Mouse (Mus musculus) ovary, postnatal 14 days (tissue): ENCODE data around the gene Gm47283.
"Not testable (repeated sequence)": the region's sequence is repeated elsewhere in the genome, so short reads cannot be mapped to it uniquely, and the experiment has no call there.

Experiments
- DNase-seq: peaks from one replicate; pipeline ENCODE4 v3.0.0; 2022; ENCODE audit warnings: low spot score

Gene Gm47283

DNA sequence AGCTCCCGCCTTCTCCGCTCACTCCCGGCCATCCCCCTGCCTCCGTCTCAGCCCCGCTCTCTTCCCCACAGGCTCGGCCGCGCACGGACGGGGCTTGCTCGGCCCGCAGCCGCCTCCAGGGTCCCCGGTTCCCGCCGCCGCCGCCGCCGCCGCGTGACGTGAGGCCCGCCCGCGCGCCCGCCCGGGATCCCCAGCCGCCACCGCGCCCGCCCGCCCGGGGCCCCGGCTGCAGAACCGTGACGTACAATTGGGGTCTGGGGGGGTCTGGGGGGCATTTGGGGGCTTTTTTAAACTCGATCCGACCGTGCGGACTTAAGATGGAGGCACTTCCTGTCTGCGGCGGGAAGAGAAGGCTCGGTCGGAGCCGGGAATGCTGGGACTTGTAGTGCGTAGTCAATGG is at the start of gene Gm47283:
Gene Gm47283 (plus strand): TSS at position 301 of the 400 bp plus-strand sequence.
- not testable (repeated sequence) for DNase-seq

DNA sequence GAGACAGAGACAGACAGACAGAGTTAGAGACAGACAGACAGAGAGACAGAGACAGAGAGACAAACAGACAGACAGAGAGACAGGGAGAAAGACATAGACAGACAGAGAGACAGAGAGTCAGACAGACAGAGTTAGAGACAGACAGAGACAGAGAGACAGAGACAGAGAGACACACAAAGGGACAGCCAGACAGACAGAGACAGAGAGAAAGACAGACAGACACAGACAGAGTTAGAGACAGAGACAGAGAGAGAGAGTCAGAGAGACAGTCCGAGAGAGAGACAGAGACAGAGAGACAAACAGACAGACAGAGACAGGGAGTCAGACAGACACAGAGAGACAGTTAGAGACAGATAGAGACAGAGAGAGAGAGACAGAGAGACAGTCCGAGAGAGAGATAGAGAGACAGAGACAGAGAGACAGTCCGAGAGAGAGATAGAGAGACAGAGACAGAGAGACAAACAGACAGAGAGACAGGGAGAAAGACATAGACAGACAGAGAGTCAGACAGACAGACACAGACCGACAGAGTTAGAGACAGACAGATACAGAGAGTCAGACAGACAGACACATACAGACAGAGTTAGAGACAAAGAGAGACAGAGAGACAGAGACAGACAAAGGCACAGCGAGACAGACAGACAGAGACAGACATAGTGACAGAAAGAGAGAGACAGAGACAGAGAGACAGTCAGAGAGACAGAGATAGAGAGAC is 49.2 kb upstream of the Gm47283 start:
- not testable (repeated sequence) for DNase-seq

DNA sequence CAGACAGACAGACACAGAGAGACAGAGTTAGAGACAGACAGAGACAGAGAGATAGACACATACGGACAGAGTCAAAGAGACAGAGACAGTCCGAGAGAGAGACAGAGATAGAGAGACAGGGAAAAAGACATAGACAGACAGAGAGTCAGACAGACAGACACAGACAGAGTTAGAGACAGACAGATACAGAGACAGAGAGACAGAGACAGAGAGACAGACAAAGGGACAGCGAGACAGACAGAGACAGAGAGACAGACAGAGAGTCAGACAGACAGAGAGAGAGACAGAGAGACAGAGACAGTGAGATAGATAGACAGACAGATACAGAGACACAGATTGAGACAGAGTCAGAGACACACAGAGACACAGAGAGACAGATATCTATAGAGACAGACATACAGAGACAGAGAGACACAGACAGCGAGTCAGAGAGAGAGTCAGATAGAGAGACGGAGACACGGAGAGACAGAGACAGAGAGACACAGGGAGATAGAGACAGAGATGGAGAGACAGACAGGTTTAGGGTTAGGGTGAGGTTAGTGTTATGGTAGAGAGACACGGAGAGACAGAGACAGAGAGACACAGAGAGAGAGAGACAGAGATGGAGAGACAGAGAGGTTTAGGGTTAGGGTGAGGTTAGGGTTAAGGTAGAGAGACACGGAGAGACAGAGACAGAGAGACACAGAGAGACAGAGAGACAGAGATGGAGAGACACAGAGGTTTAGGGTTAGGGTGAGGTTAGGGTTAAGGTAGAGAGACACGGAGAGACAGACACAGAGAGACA is 48.1 kb upstream of the Gm47283 start:
- not testable (repeated sequence) for DNase-seq

DNA sequence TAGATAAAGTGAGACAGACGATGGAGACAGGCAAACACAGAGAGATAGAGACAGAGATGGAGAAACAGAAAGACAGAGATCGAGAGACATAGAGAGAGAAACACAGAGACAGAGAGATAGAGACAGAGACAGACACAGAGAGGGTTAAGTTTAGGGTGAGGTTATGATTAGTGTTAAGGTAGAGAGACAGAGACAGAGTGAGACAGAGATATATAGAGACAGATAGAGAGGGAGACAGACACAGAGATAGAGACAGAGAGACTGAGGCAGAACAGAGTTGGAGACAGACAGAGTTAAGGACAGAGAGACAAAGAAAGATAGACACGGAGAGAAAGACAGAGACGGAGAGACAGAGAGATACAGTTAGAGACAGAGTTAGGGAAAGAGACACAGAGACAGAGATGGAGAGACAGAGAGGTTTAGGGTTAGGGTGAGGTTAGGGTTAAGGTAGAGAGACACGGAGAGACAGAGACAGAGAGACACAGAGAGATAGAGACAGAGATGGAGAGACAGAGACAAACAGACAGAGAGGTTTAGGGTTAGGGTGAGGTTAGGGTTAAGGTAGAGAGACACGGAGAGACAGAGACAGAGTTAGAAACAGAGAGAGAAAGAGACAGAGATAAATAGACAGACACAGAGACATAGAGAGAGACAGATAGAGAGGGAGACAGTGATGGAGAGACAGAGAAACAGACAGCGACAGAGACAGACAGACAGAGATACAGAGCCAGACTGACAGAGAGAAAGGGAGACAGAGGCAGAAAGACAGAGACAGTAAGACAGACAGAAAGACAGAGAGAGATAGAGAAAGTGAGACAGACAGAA is 46.7 kb upstream of the Gm47283 start:
- DNase-seq, result no peak

DNA sequence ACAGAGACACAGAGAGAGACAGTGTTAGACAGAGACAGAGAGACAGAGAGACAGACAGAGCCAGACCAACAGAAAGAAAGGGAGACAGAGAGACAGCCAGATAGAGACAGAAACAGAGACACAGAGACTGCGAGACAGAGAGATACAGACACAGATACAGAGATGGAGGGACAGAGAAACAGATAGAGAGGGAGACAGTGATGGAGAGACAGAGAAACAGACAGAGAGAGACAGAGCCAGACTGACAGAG is 46.2 kb upstream of the Gm47283 start:
- no peak for DNase-seq

DNA sequence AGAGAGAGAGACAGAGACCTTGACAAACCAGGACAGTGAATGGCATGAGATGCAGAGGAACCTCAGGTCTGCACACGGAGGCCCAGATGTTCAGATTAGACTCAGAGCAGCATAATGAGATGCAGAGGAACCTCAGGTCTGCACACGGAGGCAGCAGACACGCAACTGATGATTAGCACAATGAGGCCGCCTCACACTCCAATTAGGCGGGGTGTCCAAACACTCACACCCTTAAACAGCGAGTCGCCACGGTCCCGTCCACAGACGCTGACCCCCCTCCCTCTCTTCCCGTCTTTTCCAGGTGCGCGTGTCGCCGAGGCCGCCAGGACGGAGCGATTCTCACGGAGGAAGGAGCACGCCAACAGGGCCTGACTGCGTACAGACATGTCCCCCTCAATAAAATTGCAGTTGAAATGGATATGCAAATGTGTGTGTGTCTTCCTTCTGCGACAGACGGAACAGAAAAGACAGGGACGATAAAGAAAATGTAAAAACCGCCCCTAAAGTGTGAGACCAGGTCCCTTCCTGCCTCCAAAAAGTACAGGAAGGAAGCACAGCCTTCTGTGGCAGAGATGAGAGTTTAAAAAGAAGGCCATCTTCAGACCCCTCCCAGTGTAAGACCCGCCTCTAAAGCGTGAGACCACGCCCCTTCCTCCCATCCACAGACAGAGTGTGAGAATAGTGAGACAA is 45.6 kb upstream of the Gm47283 start:
- not testable (repeated sequence) for DNase-seq

DNA sequence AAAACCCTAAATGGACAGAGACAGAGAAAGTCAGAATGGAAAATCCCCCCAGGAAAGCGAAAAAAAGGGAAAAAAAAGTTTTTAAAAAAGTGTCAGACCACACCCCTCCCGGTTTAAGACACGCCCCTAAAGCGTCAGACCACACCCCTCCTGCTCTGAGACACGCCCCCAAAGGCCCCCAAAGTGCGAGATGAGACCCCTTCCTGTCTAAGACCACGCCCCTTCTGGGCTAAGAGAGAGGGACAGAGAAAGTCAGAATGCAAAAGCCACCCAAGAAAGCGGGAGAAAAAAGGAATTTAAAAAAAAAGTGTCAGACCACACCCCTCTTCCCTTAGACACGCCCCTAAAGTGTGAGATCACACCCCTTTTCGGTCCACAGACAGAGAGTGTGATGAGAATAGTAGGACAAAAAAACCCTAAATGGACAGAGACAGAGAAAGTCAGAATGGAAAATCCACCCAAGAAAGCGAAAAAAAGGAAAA is 45.0 kb upstream of the Gm47283 start:
- not testable (repeated sequence) for DNase-seq

DNA sequence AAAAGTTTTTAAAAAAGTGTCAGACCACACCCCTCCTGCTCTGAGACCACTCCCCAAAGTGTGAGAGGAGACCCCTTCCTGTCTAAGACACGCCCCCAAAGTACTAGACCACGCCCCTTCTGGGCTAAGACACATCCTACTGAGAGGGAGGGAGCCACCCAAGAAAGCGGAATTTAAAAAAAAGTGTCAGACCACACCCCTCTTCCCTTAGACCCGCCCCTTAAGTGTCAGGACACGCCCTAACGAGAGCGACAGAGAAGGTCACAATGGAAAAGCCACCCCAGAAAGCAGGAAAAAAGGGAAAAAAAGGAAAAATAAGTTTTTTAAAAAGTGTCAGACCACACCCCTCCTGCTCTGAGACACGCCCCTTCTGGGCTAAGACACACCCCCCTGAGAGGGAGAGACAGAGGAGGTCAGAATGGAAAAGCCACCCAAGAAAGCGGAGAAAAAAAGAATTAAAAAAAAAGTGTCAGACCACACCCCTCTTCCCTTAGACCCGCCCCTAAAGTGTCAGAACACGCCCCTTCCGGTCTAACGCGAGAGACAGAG is 44.5 kb upstream of the Gm47283 start:
- peak; percentile 31 for DNase-seq

DNA sequence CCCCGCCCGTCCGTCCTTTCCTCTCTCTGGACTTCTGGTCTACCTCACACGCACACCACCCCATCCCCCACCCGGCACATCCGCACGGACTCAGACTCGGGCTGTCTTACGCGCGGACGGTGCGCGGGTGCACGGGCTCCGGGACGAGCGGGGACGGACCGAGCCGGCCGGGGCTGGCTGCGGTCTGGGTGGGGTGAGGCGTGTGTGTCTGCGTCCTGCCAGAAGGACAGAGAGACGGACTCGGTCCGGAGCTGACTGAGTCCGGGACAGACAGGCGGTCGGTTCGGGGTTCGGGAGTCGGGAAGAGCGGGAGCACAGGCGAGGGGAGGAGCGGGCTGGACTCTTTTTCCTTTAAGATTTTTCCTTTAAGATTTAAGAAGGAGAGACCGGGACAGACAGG is 43.5 kb upstream of the Gm47283 start:
- not testable (repeated sequence) for DNase-seq

DNA sequence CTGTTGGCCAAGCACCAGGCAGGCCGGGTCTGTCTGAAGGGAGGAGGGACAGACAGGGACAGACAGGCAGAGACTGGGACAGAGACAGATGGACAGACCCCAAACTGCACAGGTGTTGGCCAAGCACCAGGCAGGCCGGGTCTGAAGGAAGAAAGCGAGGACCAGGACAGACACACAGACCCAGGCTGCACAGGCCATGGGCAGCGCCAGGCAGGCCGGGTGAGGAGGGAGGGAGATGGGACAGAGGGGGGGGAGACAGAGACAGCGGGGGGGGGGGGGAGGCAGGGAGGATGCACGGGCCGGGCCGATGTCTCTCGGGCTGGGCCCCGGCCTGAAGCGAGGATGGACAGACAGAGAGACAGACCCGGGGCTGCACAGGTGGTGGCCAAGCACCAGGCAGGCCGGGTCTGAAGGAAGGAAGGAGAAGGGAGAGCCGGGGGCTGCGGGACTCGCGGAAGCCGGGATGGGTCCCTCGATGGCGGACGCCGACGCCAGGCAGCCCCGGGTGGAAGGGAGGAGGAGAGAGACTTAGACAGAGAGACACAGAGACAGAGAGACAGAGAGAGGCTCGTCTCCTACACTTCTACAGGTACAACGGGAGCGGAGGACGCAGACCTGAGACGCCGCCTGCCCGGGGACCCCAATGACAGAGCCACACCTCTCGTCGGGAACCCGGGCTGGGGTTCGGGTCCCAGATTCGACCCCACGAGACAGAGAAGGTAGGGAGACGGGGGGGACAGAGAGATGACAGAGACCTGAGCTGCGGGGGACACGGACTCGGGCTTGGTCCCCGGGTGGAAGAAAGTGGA is 42.9 kb upstream of the Gm47283 start:
- DNase-seq, result not testable (repeated sequence)

DNA sequence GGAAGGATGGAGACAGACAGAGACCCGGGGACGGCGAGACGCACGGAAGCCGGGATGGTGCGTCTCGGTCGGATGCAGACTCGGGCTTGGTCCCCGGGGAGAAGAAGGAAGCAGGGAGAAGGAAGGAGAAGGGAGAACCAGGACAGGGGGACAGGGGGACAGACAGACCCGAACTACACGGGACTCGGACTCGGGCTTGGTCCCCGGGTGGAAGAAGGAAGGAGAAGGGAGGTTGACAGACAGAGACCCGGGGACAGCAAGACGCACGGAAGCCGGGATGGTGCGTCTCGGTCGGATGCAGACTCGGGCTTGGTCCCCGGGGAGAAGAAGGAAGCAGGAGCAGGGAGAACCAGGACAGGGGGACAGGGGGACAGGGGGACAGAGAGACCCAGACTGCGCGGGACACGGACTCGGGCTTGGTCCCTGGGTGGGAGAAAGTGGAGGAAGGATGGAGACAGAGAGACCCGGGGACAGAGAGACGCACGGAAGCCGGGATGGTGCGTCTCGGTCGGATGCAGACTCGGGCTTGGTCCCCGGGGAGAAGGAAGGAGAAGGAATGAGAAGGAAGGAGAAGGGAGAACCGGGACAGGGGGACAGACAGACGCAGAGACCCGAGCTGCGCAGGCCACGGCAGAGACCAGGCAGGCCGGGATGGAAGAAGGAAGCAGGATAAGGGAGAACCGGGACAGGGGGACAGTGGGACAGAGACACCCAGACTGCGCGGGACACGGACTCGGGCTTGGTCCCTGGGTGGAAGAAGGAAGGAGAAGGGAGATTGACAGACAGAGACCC is 42.1 kb upstream of the Gm47283 start:
- DNase-seq, result not testable (repeated sequence)

DNA sequence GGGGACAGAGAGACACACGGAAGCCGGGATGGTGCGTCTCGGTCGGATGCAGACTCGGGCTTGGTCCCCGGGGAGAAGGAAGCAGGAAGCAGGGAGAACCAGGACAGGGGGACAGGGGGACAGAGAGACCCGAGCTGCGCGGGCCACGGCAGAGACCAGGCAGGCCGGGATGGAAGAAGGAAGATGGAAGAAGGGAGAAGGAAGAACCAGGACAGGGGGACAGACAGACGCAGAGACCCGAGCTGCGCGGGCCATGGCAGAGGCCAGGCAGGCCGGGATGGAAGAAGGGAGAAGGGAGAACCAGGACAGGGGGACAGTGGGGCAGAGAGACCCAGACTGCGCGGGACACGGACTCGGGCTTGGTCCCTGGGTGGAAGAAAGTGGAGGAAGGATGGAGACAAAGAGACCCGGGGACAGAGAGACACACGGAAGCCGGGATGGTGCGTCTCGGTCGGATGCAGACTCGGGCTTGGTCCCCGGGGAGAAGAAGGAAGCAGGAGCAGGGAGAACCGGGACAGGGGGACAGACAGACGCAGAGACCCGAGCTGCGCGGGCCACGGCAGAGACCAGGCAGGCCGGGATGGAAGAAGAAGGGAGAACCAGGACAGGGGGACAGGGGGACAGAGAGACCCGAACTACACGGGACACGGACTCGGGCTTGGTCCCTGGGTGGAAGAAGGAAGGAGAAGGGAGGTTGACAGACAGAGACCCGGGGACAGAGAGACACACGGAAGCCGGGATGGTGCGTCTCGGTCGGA is 41.3 kb upstream of the Gm47283 start:
- DNase-seq, result not testable (repeated sequence)

DNA sequence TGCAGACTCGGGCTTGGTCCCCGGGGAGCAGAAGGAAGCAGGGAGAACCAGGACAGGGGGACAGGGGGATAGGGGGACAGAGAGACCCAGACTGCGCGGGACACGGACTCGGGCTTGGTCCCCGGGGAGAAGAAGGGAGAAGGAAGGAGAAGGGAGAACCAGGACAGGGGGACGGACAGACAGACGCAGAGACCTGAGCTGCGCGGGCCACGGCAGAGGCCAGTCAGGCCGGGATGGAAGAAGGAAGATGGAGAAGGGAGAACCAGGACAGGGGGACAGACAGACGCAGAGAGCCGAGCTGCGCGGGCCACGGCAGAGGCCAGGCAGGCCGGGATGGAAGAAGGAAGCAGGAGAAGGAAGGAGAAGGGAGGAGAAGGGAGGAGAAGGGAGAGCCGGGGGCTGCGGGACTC is 40.7 kb upstream of the Gm47283 start:
- no peak for DNase-seq

DNA sequence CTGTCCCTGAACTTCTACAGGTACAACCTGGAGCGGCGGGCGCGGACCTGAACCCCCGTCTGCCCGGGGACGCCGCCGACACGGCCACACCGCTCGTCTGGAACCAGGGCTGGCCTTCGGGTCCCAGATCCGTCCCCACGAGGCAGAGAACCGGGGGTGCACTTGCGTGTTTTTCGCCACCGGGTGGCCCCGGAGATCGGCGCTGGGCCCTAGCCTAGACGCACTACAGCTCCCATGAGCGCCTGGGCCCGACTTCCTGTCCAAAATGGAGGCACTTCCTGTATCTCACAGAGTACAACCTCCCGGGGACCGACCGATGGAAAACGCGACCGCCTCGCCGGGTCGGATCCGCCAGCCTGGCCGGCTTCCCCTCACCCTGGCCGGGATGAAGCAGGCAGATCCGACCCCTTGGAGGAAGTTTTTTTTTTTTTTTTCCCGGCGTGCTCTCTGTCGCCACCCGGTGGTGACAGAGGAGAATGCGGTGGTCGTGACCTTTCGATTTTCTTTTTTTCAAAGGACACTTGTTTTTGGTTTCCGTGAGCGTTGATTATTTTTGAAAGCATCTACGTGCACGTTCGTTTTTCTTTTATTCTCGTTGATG is 40.1 kb upstream of the Gm47283 start:
- DNase-seq, result peak; percentile 61

DNA sequence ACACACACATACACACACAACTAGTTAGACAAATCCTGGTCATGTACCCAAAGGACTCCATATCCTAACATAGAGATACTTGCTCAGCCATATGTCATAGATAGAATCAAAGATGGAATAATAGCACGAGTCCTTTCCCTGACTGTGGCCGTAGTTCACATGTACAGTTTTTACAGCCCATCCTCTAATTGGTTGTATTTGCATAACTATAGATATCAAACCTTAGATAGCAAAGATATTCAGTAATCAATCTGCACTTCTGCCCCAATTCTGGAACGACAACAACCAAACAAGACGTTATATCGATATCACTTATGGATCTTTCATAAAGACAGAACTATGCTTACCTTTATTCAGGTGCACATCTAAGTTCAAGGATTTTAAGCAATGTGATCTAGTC is 39.3 kb upstream of the Gm47283 start:
- DNase-seq, result not testable (repeated sequence)

DNA sequence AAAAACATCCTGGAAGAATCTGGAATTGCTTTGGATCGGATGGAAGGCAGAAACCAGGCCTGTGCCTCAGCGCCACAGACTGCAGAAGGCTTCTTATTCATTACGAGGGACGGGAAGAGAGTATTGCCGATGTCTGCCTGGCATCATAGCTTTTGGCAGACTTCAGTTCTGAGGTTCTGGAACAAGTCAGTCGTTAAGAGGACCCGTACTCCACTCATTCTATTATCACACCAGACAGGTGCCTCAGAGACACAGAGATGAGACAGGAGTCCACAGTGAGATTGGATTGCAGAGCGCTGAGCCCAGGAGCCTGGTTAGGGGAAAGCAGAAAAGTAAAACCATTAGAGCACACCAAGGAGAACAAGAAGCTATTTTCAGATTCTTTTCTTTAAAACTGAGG is 29.8 kb upstream of the Gm47283 start, which contains the start of gene Gm21860:
Gene Gm21860 (minus strand): TSS at position 101 of the 400 bp plus-strand sequence.
- not testable (repeated sequence) for DNase-seq

DNA sequence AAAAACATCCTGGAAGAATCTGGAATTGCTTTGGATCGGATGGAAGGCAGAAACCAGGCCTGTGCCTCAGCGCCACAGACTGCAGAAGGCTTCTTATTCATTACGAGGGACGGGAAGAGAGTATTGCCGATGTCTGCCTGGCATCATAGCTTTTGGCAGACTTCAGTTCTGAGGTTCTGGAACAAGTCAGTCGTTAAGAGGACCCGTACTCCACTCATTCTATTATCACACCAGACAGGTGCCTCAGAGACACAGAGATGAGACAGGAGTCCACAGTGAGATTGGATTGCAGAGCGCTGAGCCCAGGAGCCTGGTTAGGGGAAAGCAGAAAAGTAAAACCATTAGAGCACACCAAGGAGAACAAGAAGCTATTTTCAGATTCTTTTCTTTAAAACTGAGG is 54.5 kb downstream of the Gm47283 start, which contains the start of gene Gm21748:
Gene Gm21748 (minus strand): TSS at position 101 of the 400 bp plus-strand sequence.
- not testable (repeated sequence) for DNase-seq
